Mouse (Mus musculus): ENCODE data around the gene Tldc1.
A peak's percentile ranks its signal among the peaks of the same experiment; 100 is the strongest.

The Tldc1 gene

GRCm38 (mm10) chr8:119717765-119718164 is 60.5 kb downstream of the Tldc1 start:
- peak in 1 of 2 experiments; percentile 61 for DNase-seq

- no peak for DNase-seq
Observed at GRCm38 (mm10) chr8:119716730-119717299, 61.4 kb downstream of the Tldc1 start.

- DNase-seq = peak; percentile 48 to 70
Observed at GRCm38 (mm10) chr8:119715221-119715620, 63.0 kb downstream of the Tldc1 start.

GRCm38 (mm10) chr8:119713421-119713820 is 64.8 kb downstream of the Tldc1 start:
- no peak for DNase-seq

GRCm38 (mm10) chr8:119712226-119712625 is 66.0 kb downstream of the Tldc1 start:
- no peak for DNase-seq

Data from kidney, postnatal 25 days (tissue).